Comparison of ENCODE assay signal across 17 mouse cellular contexts in the genomic region with DNA sequence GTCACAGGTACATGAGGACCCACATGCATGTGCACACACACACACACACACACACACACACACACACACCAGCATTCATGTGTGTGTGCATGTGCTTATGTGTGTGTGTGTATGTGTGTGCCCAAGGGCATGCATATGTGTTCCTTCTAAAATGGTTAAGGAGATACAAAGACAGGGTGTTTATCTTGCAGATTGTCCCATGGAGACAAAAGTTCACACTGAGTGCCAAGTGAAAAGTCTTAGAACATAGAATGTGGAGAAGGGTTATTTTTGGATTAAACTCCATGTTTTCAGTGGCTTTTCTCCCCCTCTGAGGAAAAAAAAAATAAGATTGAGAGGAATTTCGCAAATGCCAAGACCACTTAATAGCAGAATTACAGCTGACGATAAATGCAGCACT.
DNase-seq lines count a peak whose midpoint lies in the region; ATAC-seq and TF ChIP-seq lines count a peak whose summit lies in the region.
"Had no signal": no experiment of that assay in that cellular context is flagged by ENCODE, and none has a peak within 500 bp of the region (broad histone marks: within the 10 kb centered on the region; RNA-seq: fewer than 3 reads in every experiment).

No protein-coding gene starts in this region.

- H3K4me3 ChIP-seq in layer of hippocampus, adult 2 months = no peak overlapping the region
- H3K4me3 ChIP-seq in lung, postnatal 0 days (ENCODE audit: low read depth, low read length) = no peak overlapping the region
- no peak overlapping the region for H3K4me3 ChIP-seq in cortical plate, adult 2 months (ENCODE audit: insufficient read depth, low read length)
- H3K4me3 ChIP-seq: embryonic facial prominence, embryonic 13.5 days; gastrocnemius, adult 2 months; hindbrain, embryonic 12.5 days had no signal

- no peak overlapping the region for H3K9ac ChIP-seq in lung, postnatal 0 days (replicated peaks; ENCODE audit: low read depth)
- H3K9ac ChIP-seq: embryonic facial prominence, embryonic 13.5 days; hindbrain, embryonic 12.5 days had no signal

- no peaks in the 10 kb centered on the region for H3K27me3 ChIP-seq in lung, postnatal 0 days (replicated peaks; ENCODE audit: insufficient read depth, low read length)
- H3K27me3 ChIP-seq: hindbrain, embryonic 12.5 days had no signal

- H3K9me3 ChIP-seq in lung, postnatal 0 days (ENCODE audit: low read length) = no peaks in the 10 kb centered on the region
- H3K9me3 ChIP-seq: embryonic facial prominence, embryonic 13.5 days; hindbrain, embryonic 12.5 days had no signal

- TF ChIP-seq CTCF in layer of hippocampus, adult 2 months (conservative IDR thresholded peaks at IDR 0.05) = no peak
- TF ChIP-seq CTCF in lung, postnatal 0 days (IDR thresholded peaks at IDR 0.05) = no peak
- TF ChIP-seq CTCF in cortical plate, adult 2 months (IDR thresholded peaks at IDR 0.05; ENCODE audit: extremely low read depth, insufficient read depth, low read length) = no peak

- 44% methylated on average over 2 of the region's 2 CpGs for WGBS in lung, postnatal 0 days

- no peaks in the 10 kb centered on the region; the same call in 1 of the 2 replicates for H3K4me1 ChIP-seq in lung, postnatal 0 days (ENCODE audit: insufficient read depth, low read depth, low read length)
- peaks cover 7% of the 10 kb centered on the region for H3K4me1 ChIP-seq in cortical plate, adult 2 months (ENCODE audit: control insufficient read depth, insufficient read depth, low read length)

- H3K27ac ChIP-seq in layer of hippocampus, adult 2 months = peak overlapping the region; percentile 85
- H3K27ac ChIP-seq in lung, postnatal 0 days (ENCODE audit: low read length) = no peak overlapping the region
- peak overlapping the region; percentile 91 for H3K27ac ChIP-seq in cortical plate, adult 2 months (ENCODE audit: insufficient read depth, low read length)
- H3K27ac ChIP-seq: embryonic facial prominence, embryonic 13.5 days; gastrocnemius, adult 2 months; hindbrain, embryonic 12.5 days had no signal

- ATAC-seq in frontal cortex, adult (ENCODE audit: low TSS enrichment) = peak; percentile 8; the same call in 1 of the 2 replicates
- ATAC-seq in lung, postnatal 0 days = no peak
- ATAC-seq: hindbrain, embryonic 16.5 days had no signal

- no peak for TF ChIP-seq POLR2A in cortical plate, adult 2 months (IDR thresholded peaks at IDR 0.05; ENCODE audit: extremely low read depth, insufficient read depth, low read length)

- DNase-seq in frontal cortex, postnatal 25 days (ENCODE audit: low spot score in 2 of 2) = no peak
- DNase-seq in layer of hippocampus, adult 2 months (ENCODE audit: low spot score in 2 of 2) = no peak
- DNase-seq in layer of hippocampus, postnatal 25 days (ENCODE audit: extremely low spot score in 1 of 2, low spot score in 1 of 2) = no peak
- DNase-seq in lung, postnatal 0 days (ENCODE audit: low spot score) = peak; percentile 18
- DNase-seq in lung, adult 18-20 months = no peak
- no peak for DNase-seq in thymus, postnatal 14 days
- DNase-seq: adrenal gland, adult 8-10 months; adrenal gland, postnatal 36 days; gastrocnemius, adult 2 months; gastrocnemius, postnatal 25 days; heart, postnatal 10 days; heart, postnatal 4 days had no signal

- H3K36me3 ChIP-seq in lung, postnatal 0 days (ENCODE audit: insufficient read depth, low read length) = no peaks in the 10 kb centered on the region
- H3K36me3 ChIP-seq: embryonic facial prominence, embryonic 13.5 days; hindbrain, embryonic 12.5 days had no signal

- no peak overlapping the region for H3K4me2 ChIP-seq in lung, postnatal 0 days (replicated peaks; ENCODE audit: low read depth, low read length)
- H3K4me2 ChIP-seq: embryonic facial prominence, embryonic 13.5 days; hindbrain, embryonic 12.5 days had no signal

- no peak for TF ChIP-seq EP300 in lung, postnatal 0 days (IDR thresholded peaks at IDR 0.05)
